Mouse (Mus musculus): ENCODE data around the gene Lats1.
"Not testable (repeated sequence)": the region's sequence is repeated elsewhere in the genome, so short reads cannot be mapped to it uniquely, and the experiment has no call there.

The Lats1 gene

DNA sequence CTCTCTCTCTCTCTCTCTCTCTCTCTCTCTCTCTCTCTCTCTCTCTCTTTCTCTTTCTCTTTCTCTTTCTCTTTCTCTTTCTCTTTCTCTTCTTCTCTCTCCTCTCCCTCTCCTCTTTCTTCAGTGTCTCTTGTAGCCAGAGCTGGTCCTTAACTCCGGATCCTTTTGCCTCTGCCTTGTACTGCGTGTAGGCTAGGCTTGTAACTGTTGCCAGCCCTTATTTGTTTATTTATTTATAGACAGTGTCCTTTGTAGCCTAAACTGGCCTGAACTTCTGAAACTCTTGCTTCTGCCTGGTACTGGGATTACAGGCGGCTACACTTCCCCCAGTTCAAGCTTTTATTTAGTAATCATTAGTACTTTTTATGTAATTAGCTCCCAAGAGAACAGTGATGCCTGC, 46.0 kb downstream of the Lats1 start:
- DNase-seq: no peak

GRCm38 (mm10) chr10:7731582-7731981, 50.6 kb downstream of the Lats1 start:
- no peak for DNase-seq

DNA sequence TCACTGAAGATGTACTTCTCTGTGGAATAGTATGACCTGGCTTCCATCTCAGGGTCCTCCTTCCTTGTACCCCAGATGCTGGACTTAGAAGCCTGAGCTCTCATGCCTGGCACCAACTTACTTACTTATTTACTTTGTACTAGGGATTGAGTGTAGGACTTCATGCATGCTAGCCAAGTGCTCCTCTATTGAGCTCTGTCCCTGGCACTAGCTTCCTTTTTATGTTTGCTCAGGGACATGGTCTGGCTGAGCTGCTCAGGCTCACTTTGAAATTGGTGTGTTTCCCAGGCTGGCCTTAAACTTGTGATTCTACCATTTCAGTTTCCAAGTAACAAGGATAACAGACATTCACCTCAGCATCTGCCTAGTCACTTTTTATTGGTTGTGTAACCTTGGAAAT, 56.1 kb downstream of the Lats1 start:
- DNase-seq: no peak

GRCm38 (mm10) chr10:7737914-7738313, 56.9 kb downstream of the Lats1 start:
- no peak for DNase-seq

DNA sequence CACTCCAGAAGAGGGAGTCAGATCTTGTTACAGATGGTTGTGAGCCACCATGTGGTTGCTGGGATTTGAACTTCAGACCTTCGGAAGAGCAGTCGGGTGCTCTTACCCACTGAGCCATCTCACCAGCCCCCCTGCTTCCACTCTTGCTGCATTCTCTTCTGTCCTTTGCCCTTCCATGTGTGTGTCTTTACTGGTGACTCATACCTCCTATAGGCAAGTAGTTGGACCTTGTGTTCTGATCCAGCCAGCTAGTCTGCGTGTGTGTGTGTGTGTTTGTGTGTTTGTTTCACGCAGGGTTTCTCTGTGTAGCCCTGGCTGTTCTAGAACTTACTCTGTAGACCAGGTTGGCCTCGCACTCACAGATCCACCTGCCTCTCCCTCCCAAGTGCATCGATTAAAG, 64.5 kb downstream of the Lats1 start:
- DNase-seq: not testable (repeated sequence)

- no peak for DNase-seq
Measured at GRCm38 (mm10) chr10:7748752-7749151, 67.7 kb downstream of the Lats1 start.

DNA sequence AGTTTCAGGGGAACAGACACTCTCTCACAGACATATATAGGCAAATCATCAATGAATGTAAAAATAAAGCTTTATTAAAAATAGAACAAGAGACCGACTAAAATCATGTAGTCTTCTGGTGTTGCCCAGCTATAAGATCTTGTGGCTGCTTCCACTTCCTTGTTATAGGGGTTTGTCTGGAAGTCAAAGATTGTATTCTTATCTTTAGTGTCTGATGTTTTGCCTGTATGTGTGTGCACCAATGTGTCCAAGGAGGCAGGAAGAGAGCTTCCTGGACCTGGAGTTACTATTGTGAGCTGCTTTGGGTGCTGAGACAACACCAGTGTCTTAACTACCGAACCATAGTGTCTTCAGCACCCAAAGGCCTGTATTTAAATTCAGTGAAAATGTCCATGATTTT, 76.5 kb downstream of the Lats1 start:
- DNase-seq: no peak

All from cerebellum, postnatal 36 days (tissue).